Mouse (Mus musculus) myocyte (in vitro differentiated cells): ENCODE measurements at regions not wholly inside any gene's neighbourhood (a gene's known extent, or its start where the extent isn't known, plus 50 kb on each side); places are given as distances from the start of the nearest gene placed in this dataset.

Experiments used
- H3K27me3 ChIP-seq: one replicate; pipeline ENCODE4 v1.6.1; 2011; ENCODE audit not compliant: control insufficient read depth, insufficient read depth, insufficient read length
- H3K36me3 ChIP-seq: one replicate; pipeline ENCODE4 v1.6.1; 2011; ENCODE audit not compliant: control insufficient read depth, insufficient read depth
- H3K4me2 ChIP-seq: one replicate; pipeline ENCODE4 v1.6.1; 2011; ENCODE audit warnings: low read depth, control low read depth
- H3K4me3 ChIP-seq: one replicate; pipeline ENCODE4 v1.5.1; 2011; ENCODE audit warnings: mild to moderate bottlenecking, control low read depth, moderate library complexity
- H3K79me2 ChIP-seq: one replicate; pipeline ENCODE4 v1.6.1; 2011; ENCODE audit not compliant: control insufficient read depth, insufficient read depth
- H3ac ChIP-seq: one replicate; pipeline ENCODE4 v1.6.1; 2011; ENCODE audit not compliant: control insufficient read depth, insufficient read length
- CEBPB ChIP-seq: IDR thresholded peaks from 2 replicates; pipeline ENCODE4 v1.6.1; 2011; ENCODE audit warnings: mild to moderate bottlenecking, moderate library complexity; ENCODE audit not compliant: poor library complexity, insufficient read depth, severe bottlenecking
- E2F4 ChIP-seq: IDR thresholded peaks from one replicate; pipeline ENCODE4 v1.6.1; 2011; ENCODE audit warnings: mild to moderate bottlenecking, control low read depth, moderate library complexity; ENCODE audit not compliant: insufficient read depth
- MAX ChIP-seq: IDR thresholded peaks from one replicate; pipeline ENCODE4 v1.6.1; 2011; ENCODE audit warnings: low read depth, mild to moderate bottlenecking, control low read depth
- MYOD1 ChIP-seq, 3 experiments: IDR thresholded peaks; one replicate each; pipeline ENCODE4 v1.6.1; 2011; ENCODE audit warnings: control low read depth in 2 of 3, low read depth in 2 of 3, mild to moderate bottlenecking in 2 of 3, moderate library complexity in 1 of 3; ENCODE audit not compliant: insufficient read length in 2 of 3, control insufficient read depth in 1 of 3
- MYOG ChIP-seq, 3 experiments: IDR thresholded peaks; one replicate each; pipeline ENCODE4 v1.6.1; 2011; ENCODE audit warnings: control low read depth in 2 of 3, low read depth in 2 of 3, mild to moderate bottlenecking in 2 of 3; ENCODE audit not compliant: insufficient read length in 2 of 3, control insufficient read depth in 1 of 3, insufficient read depth in 1 of 3
- POLR2A ChIP-seq: IDR thresholded peaks from one replicate; pipeline ENCODE4 v1.6.1; 2011; ENCODE audit warnings: low read depth, mild to moderate bottlenecking, control low read depth, moderate library complexity; ENCODE audit not compliant: insufficient read length
- POLR2AphosphoS2 ChIP-seq: IDR thresholded peaks from one replicate; pipeline ENCODE4 v1.6.1; 2011; ENCODE audit warnings: low read depth, control low read depth; ENCODE audit not compliant: insufficient read length
- REST ChIP-seq: IDR thresholded peaks from one replicate; pipeline ENCODE4 v1.6.1; 2011; ENCODE audit warnings: mild to moderate bottlenecking, control low read depth, moderate library complexity; ENCODE audit not compliant: insufficient read depth, insufficient read length
- SRF ChIP-seq: IDR thresholded peaks from one replicate; pipeline ENCODE4 v1.6.1; 2011; ENCODE audit warnings: low read depth; ENCODE audit not compliant: control insufficient read depth, insufficient read length
- TCF12 ChIP-seq: IDR thresholded peaks from one replicate; pipeline ENCODE4 v1.6.1; 2011; ENCODE audit warnings: mild to moderate bottlenecking, control low read depth; ENCODE audit not compliant: poor library complexity, insufficient read depth, severe bottlenecking
- TCF3 ChIP-seq: IDR thresholded peaks from one replicate; pipeline ENCODE4 v1.6.1; 2011; ENCODE audit warnings: low read depth, control low read depth; ENCODE audit not compliant: insufficient read length
- USF1 ChIP-seq: IDR thresholded peaks from one replicate; pipeline ENCODE4 v1.6.1; 2011; ENCODE audit warnings: low read depth, mild to moderate bottlenecking, control low read depth, moderate library complexity

- H3K4me3 ChIP-seq, result no peak overlapping the region
Measured at GRCm38 (mm10) chr15:6999667-7000066, 90.7 kb upstream of the Lifr start.

GRCm38 (mm10) chr15:7002226-7002625 is 88.2 kb upstream of the Lifr start:
- no peak overlapping the region for H3ac ChIP-seq

More at GRCm38 (mm10) chr15:6999667-7000066, 90.7 kb upstream of the Lifr start:
- Histone ChIP-seq H3K27me3 (no peaks in the 10 kb centered on the region), H3K4me2 (no peak overlapping the region), H3ac (no peak overlapping the region), H3K36me3 (no peaks in the 10 kb centered on the region), H3K79me2 (no peaks in the 10 kb centered on the region)
- no peak for TF ChIP-seq MYOG (IDR thresholded peaks at IDR 0.05; ENCODE audit: control insufficient read depth in 1 of 3, insufficient read depth in 1 of 3, insufficient read length in 2 of 3, low read depth in 2 of 3)
- no peak for TF ChIP-seq SRF
- TF ChIP-seq E2F4, result no peak
- no peak for TF ChIP-seq TCF12
- TF ChIP-seq USF1, result no peak
- TF ChIP-seq MAX, result no peak
- no peak for TF ChIP-seq POLR2A
- no peak for TF ChIP-seq MYOD1 (IDR thresholded peaks at IDR 0.05; ENCODE audit: control insufficient read depth in 1 of 3, insufficient read length in 2 of 3, low read depth in 2 of 3)
- no peak for TF ChIP-seq CEBPB
- no peak for TF ChIP-seq TCF3
- no peak for TF ChIP-seq REST
- TF ChIP-seq POLR2AphosphoS2, result no peak

GRCm38 (mm10) chr15:7003311-7003710 is 87.1 kb upstream of the Lifr start:
- Histone ChIP-seq H3K79me2 (no peaks in the 10 kb centered on the region), H3K36me3 (no peaks in the 10 kb centered on the region), H3K4me3 (no peak overlapping the region), H3ac (no peak overlapping the region), H3K4me2 (no peak overlapping the region), H3K27me3 (no peaks in the 10 kb centered on the region)
- TF ChIP-seq TCF12, result no peak

More at GRCm38 (mm10) chr15:7002226-7002625, 88.2 kb upstream of the Lifr start:
- H3K27me3 ChIP-seq, result no peaks in the 10 kb centered on the region
- no peaks in the 10 kb centered on the region for H3K36me3 ChIP-seq
- H3K4me2 ChIP-seq, result no peak overlapping the region
- H3K4me3 ChIP-seq, result no peak overlapping the region
- no peak for TF ChIP-seq TCF12
- TF ChIP-seq POLR2A, result no peak
- no peak for TF ChIP-seq USF1
- TF ChIP-seq TCF3, result no peak
- no peak for TF ChIP-seq SRF
- no peak for TF ChIP-seq POLR2AphosphoS2
- TF ChIP-seq E2F4, result no peak
- no peak for TF ChIP-seq CEBPB
- no peak for TF ChIP-seq REST
- no peak for TF ChIP-seq MYOD1 (IDR thresholded peaks at IDR 0.05; ENCODE audit: control insufficient read depth in 1 of 3, insufficient read length in 2 of 3, low read depth in 2 of 3)
- TF ChIP-seq MYOG (IDR thresholded peaks at IDR 0.05; ENCODE audit: control insufficient read depth in 1 of 3, insufficient read depth in 1 of 3, insufficient read length in 2 of 3, low read depth in 2 of 3), result no peak
- no peaks in the 10 kb centered on the region for H3K79me2 ChIP-seq

- H3K79me2 ChIP-seq, result no peaks in the 10 kb centered on the region
- no peak overlapping the region for H3K4me3 ChIP-seq
- no peaks in the 10 kb centered on the region for H3K27me3 ChIP-seq
- no peak overlapping the region for H3ac ChIP-seq
- H3K36me3 ChIP-seq, result no peaks in the 10 kb centered on the region
- peak overlapping the region; percentile 52 for H3K4me2 ChIP-seq
- TF ChIP-seq MYOG (IDR thresholded peaks at IDR 0.05; ENCODE audit: control insufficient read depth in 1 of 3, insufficient read depth in 1 of 3, insufficient read length in 2 of 3, low read depth in 2 of 3) (no peak), CEBPB (no peak), TCF12 (no peak), MAX (no peak), TCF3 (no peak), SRF (no peak), USF1 (no peak), REST (no peak), MYOD1 (IDR thresholded peaks at IDR 0.05; ENCODE audit: control insufficient read depth in 1 of 3, insufficient read length in 2 of 3, low read depth in 2 of 3) (no peak), E2F4 (no peak)
Measured at GRCm38 (mm10) chr15:7005142-7005541, 85.3 kb upstream of the Lifr start.

GRCm38 (mm10) chr15:7006271-7006670 is 84.1 kb upstream of the Lifr start:
- H3K27me3 ChIP-seq, result no peaks in the 10 kb centered on the region
- no peak overlapping the region for H3K4me2 ChIP-seq
- H3K36me3 ChIP-seq, result no peaks in the 10 kb centered on the region
- TF ChIP-seq TCF12 (no peak), SRF (no peak), MYOG (IDR thresholded peaks at IDR 0.05; ENCODE audit: control insufficient read depth in 1 of 3, insufficient read depth in 1 of 3, insufficient read length in 2 of 3, low read depth in 2 of 3) (peak in 1 of 3 experiments; percentile 25), REST (no peak), POLR2AphosphoS2 (no peak), POLR2A (no peak), E2F4 (no peak)
- H3K79me2 ChIP-seq, result no peaks in the 10 kb centered on the region
- no peak overlapping the region for H3K4me3 ChIP-seq
- no peak overlapping the region for H3ac ChIP-seq
